Mouse (Mus musculus): ENCODE data around the gene Mfsd11. TPM values are rescaled to one million over a fixed set of nuclear protein-coding genes. Genes with fewer than 3 reads are reported as not detected.
A peak's percentile ranks its signal among the peaks of the same experiment; 100 is the strongest.

Mfsd11 gene
- polyA plus RNA-seq, 1 experiment from 2014 or later = 27.9 TPM

DNA sequence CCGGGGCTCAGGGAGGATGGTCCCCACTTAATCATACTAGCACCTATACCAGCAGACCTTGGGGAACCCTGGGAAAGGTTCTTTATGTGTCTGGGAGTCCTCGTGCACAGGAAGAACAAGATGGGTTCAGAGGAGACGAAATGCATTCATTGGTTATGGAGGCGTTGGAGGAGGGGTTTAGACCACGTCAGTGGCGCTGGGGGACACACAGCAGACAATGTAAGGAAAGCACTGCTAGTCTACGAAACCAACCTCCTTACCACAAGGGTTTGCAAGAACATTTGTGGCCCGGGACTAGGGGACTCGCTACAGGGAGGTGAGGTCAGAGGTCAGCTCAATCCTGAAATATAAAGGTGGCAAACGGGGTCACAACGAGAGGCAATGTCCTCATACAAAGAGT lies 41.7 kb upstream of the Mfsd11 start:
- Histone ChIP-seq H3K9ac (ENCODE audit: low read length) (no peak overlapping the region; the same call in 1 of the 2 replicates), H3K4me3 (ENCODE audit: low read depth, low read length) (no peak overlapping the region), H3K9me3 (ENCODE audit: control insufficient read depth, low read length) (no peaks in the 10 kb centered on the region), H3K4me1 (replicated peaks; ENCODE audit: control insufficient read depth, insufficient read depth, low read length) (peaks cover 36% of the 10 kb centered on the region), H3K4me2 (ENCODE audit: low read depth, low read length, severe bottlenecking) (peak overlapping the region; percentile 74; the same call in 1 of the 2 replicates), H3K27me3 (ENCODE audit: control insufficient read depth, insufficient read depth, low read length) (no peaks in the 10 kb centered on the region), H3K27ac (ENCODE audit: low read depth, low read length) (peak overlapping the region; percentile 84; the same call in 1 of the 2 replicates), H3K36me3 (ENCODE audit: control insufficient read depth, insufficient read depth, low read length) (no peaks in the 10 kb centered on the region)
- 49% methylated on average over 11 of the region's 11 CpGs for WGBS
- peak; percentile 49 for DNase-seq (ENCODE audit: low spot score)
- ATAC-seq (replicated peaks; ENCODE audit: low FRiP score) = no peak

GRCm38 (mm10) chr11:116810983-116811901 lies 41.0 kb upstream of the Mfsd11 start:
- ATAC-seq (replicated peaks; ENCODE audit: low FRiP score) = peak; percentile 84
- Histone ChIP-seq H3K4me2 (ENCODE audit: low read depth, low read length, severe bottlenecking) (peak overlapping the region; percentile 74), H3K27ac (ENCODE audit: low read depth, low read length) (peak overlapping the region; percentile 84), H3K4me1 (replicated peaks; ENCODE audit: control insufficient read depth, insufficient read depth, low read length) (peaks cover 36% of the 10 kb centered on the region), H3K4me3 (ENCODE audit: low read depth, low read length) (peak overlapping the region; percentile 25), H3K36me3 (ENCODE audit: control insufficient read depth, insufficient read depth, low read length) (no peaks in the 10 kb centered on the region), H3K27me3 (ENCODE audit: control insufficient read depth, insufficient read depth, low read length) (no peaks in the 10 kb centered on the region), H3K9ac (ENCODE audit: low read length) (peak overlapping the region; percentile 55), H3K9me3 (ENCODE audit: control insufficient read depth, low read length) (no peaks in the 10 kb centered on the region)
- 3% methylated on average over 32 of the region's 32 CpGs for WGBS
- peak; percentile 84 for DNase-seq (ENCODE audit: low spot score)

- DNase-seq (ENCODE audit: low spot score) (peak; percentile 81), ATAC-seq (replicated peaks; ENCODE audit: low FRiP score) (0 out of 2 replicates have a peak, but pooled peaks have one; percentile 26)
- Histone ChIP-seq H3K9me3 (ENCODE audit: control insufficient read depth, low read length) (no peaks in the 10 kb centered on the region), H3K4me1 (replicated peaks; ENCODE audit: control insufficient read depth, insufficient read depth, low read length) (peaks cover 36% of the 10 kb centered on the region), H3K27ac (ENCODE audit: low read depth, low read length) (peak overlapping the region; percentile 80), H3K27me3 (ENCODE audit: control insufficient read depth, insufficient read depth, low read length) (no peaks in the 10 kb centered on the region), H3K4me2 (ENCODE audit: low read depth, low read length, severe bottlenecking) (0 out of 2 replicates have a peak overlapping the region, but pooled peaks have one; percentile 24), H3K36me3 (ENCODE audit: control insufficient read depth, insufficient read depth, low read length) (no peaks in the 10 kb centered on the region), H3K4me3 (ENCODE audit: low read depth, low read length) (no peak overlapping the region), H3K9ac (ENCODE audit: low read length) (0 out of 2 replicates have a peak overlapping the region, but pooled peaks have one; percentile 21)
- WGBS = 47% methylated on average over 21 of the region's 21 CpGs
Measured at GRCm38 (mm10) chr11:116812793-116813529, 39.3 kb upstream of the Mfsd11 start.

DNA sequence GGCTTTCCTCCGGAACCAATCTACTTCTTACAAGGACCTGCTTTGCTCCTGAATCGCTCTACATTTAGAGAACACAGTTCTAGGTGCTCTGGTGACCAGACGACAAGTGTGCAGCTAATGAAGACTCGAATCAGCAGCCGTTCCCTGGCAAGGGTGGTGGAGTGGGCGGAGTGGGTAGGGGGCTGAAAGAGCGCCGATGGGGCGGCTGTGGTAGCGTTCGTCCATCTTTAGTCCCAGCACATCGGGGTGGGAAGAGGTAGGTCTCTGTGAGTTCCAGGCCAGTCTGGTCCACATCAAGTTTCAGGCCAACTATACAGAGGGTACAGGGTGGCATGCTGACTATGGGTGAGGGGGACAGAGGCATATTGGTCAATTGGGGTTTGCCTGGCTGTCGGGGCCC lies 38.6 kb upstream of the Mfsd11 start:
- DNase-seq (ENCODE audit: low spot score) = peak; percentile 54
- ATAC-seq (replicated peaks; ENCODE audit: low FRiP score) = no peak
- H3K4me1 ChIP-seq (replicated peaks; ENCODE audit: control insufficient read depth, insufficient read depth, low read length) = peaks cover 36% of the 10 kb centered on the region
- WGBS = 71% methylated on average over 13 of the region's 13 CpGs
- H3K27me3 ChIP-seq (ENCODE audit: control insufficient read depth, insufficient read depth, low read length) = no peaks in the 10 kb centered on the region
- H3K9me3 ChIP-seq (ENCODE audit: control insufficient read depth, low read length) = no peaks in the 10 kb centered on the region
- H3K9ac ChIP-seq (ENCODE audit: low read length) = peak overlapping the region; percentile 9; the same call in 1 of the 2 replicates
- no peak overlapping the region for H3K4me3 ChIP-seq (ENCODE audit: low read depth, low read length)
- H3K27ac ChIP-seq (ENCODE audit: low read depth, low read length) = peak overlapping the region; percentile 80
- no peaks in the 10 kb centered on the region for H3K36me3 ChIP-seq (ENCODE audit: control insufficient read depth, insufficient read depth, low read length)
- no peak overlapping the region for H3K4me2 ChIP-seq (ENCODE audit: low read depth, low read length, severe bottlenecking)

- DNase-seq (ENCODE audit: low spot score) (peak; percentile 72), ATAC-seq (replicated peaks; ENCODE audit: low FRiP score) (no peak)
- Histone ChIP-seq H3K4me2 (ENCODE audit: low read depth, low read length, severe bottlenecking) (no peak overlapping the region; the same call in 1 of the 2 replicates), H3K36me3 (ENCODE audit: control insufficient read depth, insufficient read depth, low read length) (no peaks in the 10 kb centered on the region), H3K4me1 (replicated peaks; ENCODE audit: control insufficient read depth, insufficient read depth, low read length) (peaks cover 36% of the 10 kb centered on the region), H3K9ac (ENCODE audit: low read length) (peak overlapping the region; percentile 33), H3K27ac (ENCODE audit: low read depth, low read length) (peak overlapping the region; percentile 80), H3K27me3 (ENCODE audit: control insufficient read depth, insufficient read depth, low read length) (no peaks in the 10 kb centered on the region), H3K4me3 (ENCODE audit: low read depth, low read length) (no peak overlapping the region), H3K9me3 (ENCODE audit: control insufficient read depth, low read length) (no peaks in the 10 kb centered on the region)
- WGBS = 5% methylated on average over 20 of the region's 20 CpGs
Measured at GRCm38 (mm10) chr11:116814076-116814883, 38.0 kb upstream of the Mfsd11 start.

DNA sequence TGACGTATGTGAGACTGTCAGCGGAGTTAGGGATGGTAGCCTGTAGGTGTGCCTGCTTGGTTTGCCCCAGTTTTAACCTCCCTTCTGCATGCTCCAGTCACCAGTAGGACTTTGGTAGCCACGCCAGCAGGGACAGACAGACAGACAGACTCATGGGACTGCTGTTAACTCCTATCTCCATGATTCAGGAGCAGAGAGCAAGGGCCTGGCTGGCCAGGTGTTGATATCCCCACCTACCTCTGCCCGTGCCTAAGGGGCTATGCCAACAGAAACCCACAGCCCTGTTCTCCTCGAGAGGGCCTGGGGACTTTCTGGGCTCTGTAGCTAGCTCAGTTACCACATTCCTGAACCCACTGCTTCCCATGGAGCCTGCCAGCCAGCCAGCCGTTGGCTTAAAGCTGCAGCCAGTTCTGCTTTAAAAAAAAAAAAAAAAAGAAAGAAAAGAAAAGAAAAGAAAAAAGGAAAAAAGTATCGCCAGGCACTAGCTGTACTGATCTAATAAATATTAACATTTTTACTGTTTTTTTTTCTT lies 37.3 kb upstream of the Mfsd11 start:
- Histone ChIP-seq H3K4me3 (ENCODE audit: low read depth, low read length) (no peak overlapping the region), H3K27ac (ENCODE audit: low read depth, low read length) (peak overlapping the region; percentile 80; the same call in 1 of the 2 replicates), H3K4me2 (ENCODE audit: low read depth, low read length, severe bottlenecking) (no peak overlapping the region; the same call in 1 of the 2 replicates), H3K36me3 (ENCODE audit: control insufficient read depth, insufficient read depth, low read length) (no peaks in the 10 kb centered on the region), H3K9me3 (ENCODE audit: control insufficient read depth, low read length) (no peaks in the 10 kb centered on the region), H3K9ac (ENCODE audit: low read length) (peak overlapping the region; percentile 33), H3K27me3 (ENCODE audit: control insufficient read depth, insufficient read depth, low read length) (no peaks in the 10 kb centered on the region), H3K4me1 (replicated peaks; ENCODE audit: control insufficient read depth, insufficient read depth, low read length) (peaks cover 36% of the 10 kb centered on the region)
- WGBS = 23% methylated on average over 7 of the region's 7 CpGs
- ATAC-seq (replicated peaks; ENCODE audit: low FRiP score) (no peak), DNase-seq (ENCODE audit: low spot score) (no peak)

- no peaks in the 10 kb centered on the region for H3K36me3 ChIP-seq (ENCODE audit: control insufficient read depth, insufficient read depth, low read length)
- H3K4me1 ChIP-seq (replicated peaks; ENCODE audit: control insufficient read depth, insufficient read depth, low read length) = peaks cover 23% of the 10 kb centered on the region
- peak; percentile 48 for DNase-seq (ENCODE audit: low spot score)
- H3K9me3 ChIP-seq (ENCODE audit: control insufficient read depth, low read length) = no peaks in the 10 kb centered on the region
- no peak overlapping the region for H3K4me2 ChIP-seq (ENCODE audit: low read depth, low read length, severe bottlenecking)
- no peak overlapping the region for H3K27ac ChIP-seq (ENCODE audit: low read depth, low read length)
- WGBS = 83% methylated on average over 5 of the region's 5 CpGs
- ATAC-seq (replicated peaks; ENCODE audit: low FRiP score) = no peak
- no peak overlapping the region for H3K9ac ChIP-seq (ENCODE audit: low read length)
- no peak overlapping the region for H3K4me3 ChIP-seq (ENCODE audit: low read depth, low read length)
- no peaks in the 10 kb centered on the region for H3K27me3 ChIP-seq (ENCODE audit: control insufficient read depth, insufficient read depth, low read length)
Measured at GRCm38 (mm10) chr11:116816769-116817168, 35.5 kb upstream of the Mfsd11 start.

All from forebrain, embryonic 11.5 days (tissue).